Mouse (Mus musculus) myocyte (in vitro differentiated cells): Measurements from ENCODE around the gene Gm17571. TPM values are rescaled to one million over a fixed set of nuclear protein-coding genes. Genes with fewer than 3 reads are reported as not detected.

Source experiments
- H3K27me3 ChIP-seq: one replicate; pipeline ENCODE4 v1.6.1; 2011; ENCODE audit not compliant: control insufficient read depth, insufficient read depth, insufficient read length
- H3K36me3 ChIP-seq: one replicate; pipeline ENCODE4 v1.6.1; 2011; ENCODE audit not compliant: control insufficient read depth, insufficient read depth
- H3K4me2 ChIP-seq: one replicate; pipeline ENCODE4 v1.6.1; 2011; ENCODE audit warnings: low read depth, control low read depth
- H3K4me3 ChIP-seq: one replicate; pipeline ENCODE4 v1.5.1; 2011; ENCODE audit warnings: mild to moderate bottlenecking, control low read depth, moderate library complexity
- H3K79me2 ChIP-seq: one replicate; pipeline ENCODE4 v1.6.1; 2011; ENCODE audit not compliant: control insufficient read depth, insufficient read depth
- H3ac ChIP-seq: one replicate; pipeline ENCODE4 v1.6.1; 2011; ENCODE audit not compliant: control insufficient read depth, insufficient read length
- CEBPB ChIP-seq: IDR thresholded peaks from 2 replicates; pipeline ENCODE4 v1.6.1; 2011; ENCODE audit warnings: mild to moderate bottlenecking, moderate library complexity; ENCODE audit not compliant: poor library complexity, insufficient read depth, severe bottlenecking
- E2F4 ChIP-seq: IDR thresholded peaks from one replicate; pipeline ENCODE4 v1.6.1; 2011; ENCODE audit warnings: mild to moderate bottlenecking, control low read depth, moderate library complexity; ENCODE audit not compliant: insufficient read depth
- MAX ChIP-seq: IDR thresholded peaks from one replicate; pipeline ENCODE4 v1.6.1; 2011; ENCODE audit warnings: low read depth, mild to moderate bottlenecking, control low read depth
- MYOD1 ChIP-seq, 3 experiments: IDR thresholded peaks; one replicate each; pipeline ENCODE4 v1.6.1; 2011; ENCODE audit warnings: control low read depth in 2 of 3, low read depth in 2 of 3, mild to moderate bottlenecking in 2 of 3, moderate library complexity in 1 of 3; ENCODE audit not compliant: insufficient read length in 2 of 3, control insufficient read depth in 1 of 3
- MYOG ChIP-seq, 3 experiments: IDR thresholded peaks; one replicate each; pipeline ENCODE4 v1.6.1; 2011; ENCODE audit warnings: control low read depth in 2 of 3, low read depth in 2 of 3, mild to moderate bottlenecking in 2 of 3; ENCODE audit not compliant: insufficient read length in 2 of 3, control insufficient read depth in 1 of 3, insufficient read depth in 1 of 3
- POLR2A ChIP-seq: IDR thresholded peaks from one replicate; pipeline ENCODE4 v1.6.1; 2011; ENCODE audit warnings: low read depth, mild to moderate bottlenecking, control low read depth, moderate library complexity; ENCODE audit not compliant: insufficient read length
- POLR2AphosphoS2 ChIP-seq: IDR thresholded peaks from one replicate; pipeline ENCODE4 v1.6.1; 2011; ENCODE audit warnings: low read depth, control low read depth; ENCODE audit not compliant: insufficient read length
- REST ChIP-seq: IDR thresholded peaks from one replicate; pipeline ENCODE4 v1.6.1; 2011; ENCODE audit warnings: mild to moderate bottlenecking, control low read depth, moderate library complexity; ENCODE audit not compliant: insufficient read depth, insufficient read length
- SRF ChIP-seq: IDR thresholded peaks from one replicate; pipeline ENCODE4 v1.6.1; 2011; ENCODE audit warnings: low read depth; ENCODE audit not compliant: control insufficient read depth, insufficient read length
- TCF12 ChIP-seq: IDR thresholded peaks from one replicate; pipeline ENCODE4 v1.6.1; 2011; ENCODE audit warnings: mild to moderate bottlenecking, control low read depth; ENCODE audit not compliant: poor library complexity, insufficient read depth, severe bottlenecking
- TCF3 ChIP-seq: IDR thresholded peaks from one replicate; pipeline ENCODE4 v1.6.1; 2011; ENCODE audit warnings: low read depth, control low read depth; ENCODE audit not compliant: insufficient read length
- USF1 ChIP-seq: IDR thresholded peaks from one replicate; pipeline ENCODE4 v1.6.1; 2011; ENCODE audit warnings: low read depth, mild to moderate bottlenecking, control low read depth, moderate library complexity
- polyA plus RNA-seq: library from polyadenylated mRNA; unstranded; fragments of >200 nt; fragmentation: generic; extraction: Trizol; gene quantifications from one replicate; pipeline ENCODE4 v1.2.1, GENCODE M21; 2012; ENCODE audit warnings: missing spikeins

Gene Gm17571
- polyA plus RNA-seq, 1 experiment, result not detected

GRCm38 (mm10) chr9:13466816-13467215, 20.3 kb upstream of the Gm17571 start:
- no peak overlapping the region for H3K4me3 ChIP-seq
- TF ChIP-seq MYOG (IDR thresholded peaks at IDR 0.05; ENCODE audit: control insufficient read depth in 1 of 3, insufficient read depth in 1 of 3, insufficient read length in 2 of 3, low read depth in 2 of 3), result no peak
- TF ChIP-seq MAX, result no peak
- no peak for TF ChIP-seq USF1
- no peak for TF ChIP-seq REST

DNA sequence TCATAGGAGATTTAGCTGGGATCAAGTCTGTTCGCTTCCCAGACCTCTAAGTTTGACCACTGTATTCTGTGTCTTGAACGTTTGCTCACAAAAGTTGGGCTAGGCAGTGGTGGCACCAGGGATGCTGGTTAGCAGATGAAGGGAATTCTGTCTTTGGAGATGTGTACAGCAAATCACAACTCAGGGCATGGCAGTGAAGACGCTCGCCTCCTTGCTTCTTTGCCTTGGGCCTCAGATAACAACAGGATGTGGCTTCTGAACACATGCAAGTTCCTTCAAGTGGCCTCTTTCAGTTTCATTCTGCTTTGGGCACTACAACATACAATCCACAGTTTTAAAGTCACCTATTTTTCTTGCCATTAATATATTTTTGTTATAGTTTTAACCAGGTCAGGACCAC, 19.8 kb upstream of the Gm17571 start:
- H3ac ChIP-seq, result no peak overlapping the region
- TF ChIP-seq MYOD1 (IDR thresholded peaks at IDR 0.05; ENCODE audit: control insufficient read depth in 1 of 3, insufficient read length in 2 of 3, low read depth in 2 of 3) (no peak), SRF (no peak), TCF3 (no peak), MAX (no peak), POLR2AphosphoS2 (no peak), REST (no peak), POLR2A (no peak), MYOG (IDR thresholded peaks at IDR 0.05; ENCODE audit: control insufficient read depth in 1 of 3, insufficient read depth in 1 of 3, insufficient read length in 2 of 3, low read depth in 2 of 3) (no peak), CEBPB (no peak), E2F4 (no peak), TCF12 (no peak), USF1 (no peak)
- no peaks in the 10 kb centered on the region for H3K79me2 ChIP-seq
- no peaks in the 10 kb centered on the region for H3K27me3 ChIP-seq
- no peaks in the 10 kb centered on the region for H3K36me3 ChIP-seq
- H3K4me3 ChIP-seq, result no peak overlapping the region
- no peak overlapping the region for H3K4me2 ChIP-seq

More at GRCm38 (mm10) chr9:13466816-13467215, 20.3 kb upstream of the Gm17571 start:
- Histone ChIP-seq H3K4me2 (no peak overlapping the region), H3ac (no peak overlapping the region), H3K36me3 (no peaks in the 10 kb centered on the region), H3K79me2 (no peaks in the 10 kb centered on the region), H3K27me3 (no peaks in the 10 kb centered on the region)

DNA sequence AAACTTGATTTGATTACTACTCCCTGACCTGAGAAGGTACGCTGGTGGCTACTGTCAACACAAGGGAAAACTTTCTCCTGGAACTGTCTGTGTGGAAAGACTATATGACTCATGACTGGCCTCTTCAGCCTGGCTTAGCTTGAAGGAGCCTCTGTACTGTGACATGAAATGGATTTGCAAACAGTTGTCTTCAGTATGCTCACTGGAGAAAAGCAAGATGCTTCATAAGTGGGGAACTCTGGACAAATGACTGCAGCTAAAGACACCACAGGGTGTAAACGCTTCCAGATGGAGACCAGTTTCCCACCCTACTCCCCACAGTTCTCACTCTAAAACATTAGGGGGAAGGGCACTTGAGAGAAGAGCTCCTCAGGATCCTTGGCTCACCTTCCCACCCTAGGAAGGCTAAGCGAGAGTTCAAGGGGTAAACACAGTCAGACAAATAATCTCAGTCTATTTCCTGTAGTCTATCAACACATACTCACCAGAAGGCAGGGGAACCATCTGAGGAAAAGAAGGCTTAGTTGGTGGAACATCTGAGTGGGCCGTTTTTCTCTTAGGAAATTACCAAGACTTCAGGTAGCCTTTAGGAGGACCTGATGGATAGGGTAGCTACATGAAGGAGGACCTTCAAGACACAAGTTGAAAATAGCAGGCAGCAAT, 18.9 kb upstream of the Gm17571 start:
- Histone ChIP-seq H3K4me2 (no peak overlapping the region), H3K4me3 (no peak overlapping the region), H3ac (no peak overlapping the region), H3K79me2 (no peaks in the 10 kb centered on the region), H3K27me3 (no peaks in the 10 kb centered on the region), H3K36me3 (no peaks in the 10 kb centered on the region)
- TF ChIP-seq MAX, result no peak
- TF ChIP-seq MYOG (IDR thresholded peaks at IDR 0.05; ENCODE audit: control insufficient read depth in 1 of 3, insufficient read depth in 1 of 3, insufficient read length in 2 of 3, low read depth in 2 of 3), result no peak
- TF ChIP-seq POLR2AphosphoS2, result no peak
- TF ChIP-seq SRF, result no peak
- TF ChIP-seq REST, result no peak
- no peak for TF ChIP-seq USF1
- no peak for TF ChIP-seq MYOD1 (IDR thresholded peaks at IDR 0.05; ENCODE audit: control insufficient read depth in 1 of 3, insufficient read length in 2 of 3, low read depth in 2 of 3)
- no peak for TF ChIP-seq TCF3
- TF ChIP-seq TCF12, result no peak
- no peak for TF ChIP-seq E2F4
- no peak for TF ChIP-seq CEBPB
- no peak for TF ChIP-seq POLR2A

DNA sequence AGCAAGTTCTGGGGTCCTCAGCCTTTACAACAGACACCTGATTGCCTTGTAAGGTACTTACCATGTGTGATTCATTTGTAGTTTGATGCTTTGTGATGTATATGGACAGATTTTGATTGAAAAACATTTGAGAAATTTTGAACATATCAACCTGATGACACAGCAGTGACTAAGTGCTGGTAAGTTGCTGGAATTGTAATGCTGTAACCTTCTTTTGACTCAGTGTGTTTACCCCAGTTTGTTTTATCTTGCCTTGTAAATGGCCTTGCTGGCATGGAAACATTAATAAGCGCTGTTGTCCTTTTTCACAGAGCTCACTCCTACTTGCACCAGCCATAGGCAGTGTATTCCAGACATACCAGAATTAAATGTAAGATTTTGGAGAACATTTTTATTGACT, 14.4 kb upstream of the Gm17571 start:
- no peak overlapping the region for H3K4me2 ChIP-seq
- H3K27me3 ChIP-seq, result no peaks in the 10 kb centered on the region
- H3ac ChIP-seq, result no peak overlapping the region
- H3K36me3 ChIP-seq, result no peaks in the 10 kb centered on the region
- H3K79me2 ChIP-seq, result no peaks in the 10 kb centered on the region
- TF ChIP-seq CEBPB, result no peak
- no peak for TF ChIP-seq SRF
- TF ChIP-seq MAX, result no peak
- TF ChIP-seq E2F4, result no peak
- TF ChIP-seq POLR2AphosphoS2, result no peak
- no peak for TF ChIP-seq TCF3
- TF ChIP-seq TCF12, result no peak
- TF ChIP-seq USF1, result no peak
- TF ChIP-seq REST, result no peak
- TF ChIP-seq MYOG (IDR thresholded peaks at IDR 0.05; ENCODE audit: control insufficient read depth in 1 of 3, insufficient read depth in 1 of 3, insufficient read length in 2 of 3, low read depth in 2 of 3), result no peak
- no peak for TF ChIP-seq MYOD1 (IDR thresholded peaks at IDR 0.05; ENCODE audit: control insufficient read depth in 1 of 3, insufficient read length in 2 of 3, low read depth in 2 of 3)
- TF ChIP-seq POLR2A, result no peak
- no peak overlapping the region for H3K4me3 ChIP-seq

DNA sequence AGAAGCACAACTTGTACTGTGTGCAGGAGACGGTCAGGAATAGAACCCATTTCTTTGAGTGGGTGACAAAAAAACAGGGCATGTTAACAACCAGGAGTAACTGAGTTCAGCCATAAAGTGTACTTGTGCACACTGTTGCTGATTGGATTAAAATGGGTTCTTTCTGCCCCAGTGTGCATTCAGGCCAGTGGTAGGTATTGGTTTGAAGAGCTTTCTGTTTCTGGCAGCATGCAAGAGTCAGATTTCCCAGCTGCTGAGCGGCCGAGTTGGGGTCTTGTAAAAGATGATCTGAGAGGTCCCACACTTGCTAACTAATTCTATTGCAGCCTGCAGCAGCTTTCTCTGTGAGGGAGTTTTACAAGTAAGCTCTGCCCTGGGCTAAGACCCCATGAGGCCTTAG, 13.5 kb upstream of the Gm17571 start:
- Histone ChIP-seq H3K4me2 (no peak overlapping the region), H3ac (no peak overlapping the region), H3K4me3 (no peak overlapping the region), H3K79me2 (no peaks in the 10 kb centered on the region), H3K27me3 (no peaks in the 10 kb centered on the region), H3K36me3 (no peaks in the 10 kb centered on the region)
- TF ChIP-seq TCF12 (no peak), MAX (no peak), E2F4 (no peak), CEBPB (no peak), SRF (no peak), TCF3 (no peak), MYOD1 (IDR thresholded peaks at IDR 0.05; ENCODE audit: control insufficient read depth in 1 of 3, insufficient read length in 2 of 3, low read depth in 2 of 3) (no peak), USF1 (no peak), REST (no peak), POLR2A (no peak), MYOG (IDR thresholded peaks at IDR 0.05; ENCODE audit: control insufficient read depth in 1 of 3, insufficient read depth in 1 of 3, insufficient read length in 2 of 3, low read depth in 2 of 3) (no peak), POLR2AphosphoS2 (no peak)
